Mouse (Mus musculus): ENCODE results near the gene Ifna9.

GRCm38 (mm10) chr4:88640704-88641076, 48.5 kb upstream of the Ifna9 start:
- TF ChIP-seq CTCF (IDR thresholded peaks at IDR 0.05; ENCODE audit: extremely low read depth, insufficient read depth, low read length) (no peak), POLR2A (IDR thresholded peaks at IDR 0.05; ENCODE audit: extremely low read depth, insufficient read depth, low read length) (no peak)
